Mouse (Mus musculus): ENCODE results near the gene Tyms. TPM values are rescaled to one million over a fixed set of nuclear protein-coding genes. Genes with fewer than 3 reads are reported as not detected.

The Tyms gene
- 10 to 100 TPM; 13.7 to 13.9 TPM for total RNA-seq (2021)
- long read RNA-seq, experiment 1, partial matches to known transcripts, result 0 of 3 reads
- long read RNA-seq, experiment 1, other reads (novel, unspliced or antisense), result 1 of 3 reads
- long read RNA-seq, experiment 2, transcript Tyms-201 (7 exons, 3,163 nt), result major isoform, 18 of 21 reads
- long read RNA-seq, experiment 2, partial matches to known transcripts, result 1 of 21 reads
- long read RNA-seq, experiment 2, other reads (novel, unspliced or antisense), result 1 of 21 reads

- DNase-seq (ENCODE audit: low spot score in 2 of 2), result peak; percentile 69 to 73
Observed at GRCm38 (mm10) chr5:30072825-30073821, at the start of gene Tyms. Gene Tyms (minus strand): TSS chr5:30073617.

GRCm38 (mm10) chr5:30122481-30122880, 49.1 kb upstream of the Tyms start:
- DNase-seq (ENCODE audit: low spot score in 2 of 2), result no peak

- no peak for DNase-seq (ENCODE audit: low spot score in 2 of 2)
Observed at GRCm38 (mm10) chr5:30120106-30120505, 46.7 kb upstream of the Tyms start.

- no peak for DNase-seq (ENCODE audit: low spot score in 2 of 2)
Observed at GRCm38 (mm10) chr5:30119163-30119562, 45.7 kb upstream of the Tyms start.

- DNase-seq (ENCODE audit: low spot score in 2 of 2), result no peak
Observed at GRCm38 (mm10) chr5:30118018-30118417, 44.6 kb upstream of the Tyms start.

GRCm38 (mm10) chr5:30115718-30116117, 42.3 kb upstream of the Tyms start:
- no peak for DNase-seq (ENCODE audit: low spot score in 2 of 2)

GRCm38 (mm10) chr5:30114761-30115140, 41.3 kb upstream of the Tyms start:
- DNase-seq (ENCODE audit: low spot score in 2 of 2), result no peak

- peak in 1 of 2 experiments; percentile 42 for DNase-seq (ENCODE audit: low spot score in 2 of 2)
Observed at GRCm38 (mm10) chr5:30113881-30114760, 40.7 kb upstream of the Tyms start.

GRCm38 (mm10) chr5:30112533-30113068, 39.2 kb upstream of the Tyms start:
- DNase-seq (ENCODE audit: low spot score in 2 of 2), result no peak

GRCm38 (mm10) chr5:30111771-30112170, 38.4 kb upstream of the Tyms start:
- DNase-seq (ENCODE audit: low spot score in 2 of 2), result no peak

GRCm38 (mm10) chr5:30111126-30111525, 37.7 kb upstream of the Tyms start:
- DNase-seq (ENCODE audit: low spot score in 2 of 2), result no peak

GRCm38 (mm10) chr5:30110371-30111060, 37.1 kb upstream of the Tyms start:
- no peak for DNase-seq (ENCODE audit: low spot score in 2 of 2)

- DNase-seq (ENCODE audit: low spot score in 2 of 2), result no peak
Observed at GRCm38 (mm10) chr5:30109899-30110298, 36.5 kb upstream of the Tyms start.

- DNase-seq (ENCODE audit: low spot score in 2 of 2), result no peak
Observed at GRCm38 (mm10) chr5:30108233-30108632, 34.8 kb upstream of the Tyms start.

GRCm38 (mm10) chr5:30107611-30108041, 34.2 kb upstream of the Tyms start:
- DNase-seq (ENCODE audit: low spot score in 2 of 2), result no peak

GRCm38 (mm10) chr5:30107186-30107585, 33.8 kb upstream of the Tyms start:
- DNase-seq (ENCODE audit: low spot score in 2 of 2), result no peak

- DNase-seq (ENCODE audit: low spot score in 2 of 2), result no peak
Observed at GRCm38 (mm10) chr5:30106756-30107155, 33.3 kb upstream of the Tyms start.

- no peak for DNase-seq (ENCODE audit: low spot score in 2 of 2)
Observed at GRCm38 (mm10) chr5:30105668-30106300, 32.4 kb upstream of the Tyms start, which contains the start of gene 3110082J24Rik. Gene 3110082J24Rik (minus strand): TSS chr5:30106086.

- DNase-seq (ENCODE audit: low spot score in 2 of 2), result peak in 1 of 2 experiments; percentile 30
Observed at GRCm38 (mm10) chr5:30104841-30105667, 31.6 kb upstream of the Tyms start, which contains the start of gene Garem2. Gene Garem2 (plus strand): TSS chr5:30105161.
